Mouse (Mus musculus): Measurements from ENCODE around the gene Krt12. TPM values are rescaled to one million over a fixed set of nuclear protein-coding genes. Genes with fewer than 3 reads are reported as not detected.

The Krt12 gene
- total RNA-seq, 2 experiments from 2014 or later, result not detected

DNA sequence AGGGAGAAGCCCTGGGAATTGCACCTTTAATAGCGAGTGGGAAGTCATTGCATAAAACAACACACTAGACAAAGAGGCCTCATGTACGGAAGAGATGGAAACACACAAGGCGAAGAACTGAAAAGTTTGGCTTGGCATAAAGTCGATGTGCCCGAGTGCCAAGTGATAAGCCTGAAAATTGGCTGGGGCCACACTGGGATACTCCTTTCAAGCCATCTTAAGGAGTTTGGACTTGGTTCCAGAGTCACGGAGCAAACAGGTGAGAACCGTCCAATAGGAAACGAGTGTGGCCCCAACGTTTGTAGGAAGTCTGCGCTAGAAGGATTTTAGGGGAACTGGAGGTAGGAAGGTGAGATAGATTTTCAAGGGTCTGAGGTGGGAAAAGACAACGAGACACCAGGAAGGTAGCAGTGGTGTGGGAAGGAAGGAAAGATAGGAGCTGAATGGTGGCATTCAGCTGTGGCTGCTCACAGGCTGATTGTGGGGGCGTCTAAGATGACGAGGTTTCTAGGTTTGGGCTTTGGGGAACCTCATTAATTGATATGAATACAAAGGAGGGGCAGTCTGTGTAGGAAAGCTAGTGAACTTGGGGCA lies 22.0 kb downstream of the Krt12 start:
- no peak for ATAC-seq (replicated peaks; ENCODE audit: low FRiP score, poor library complexity, severe bottlenecking)

DNA sequence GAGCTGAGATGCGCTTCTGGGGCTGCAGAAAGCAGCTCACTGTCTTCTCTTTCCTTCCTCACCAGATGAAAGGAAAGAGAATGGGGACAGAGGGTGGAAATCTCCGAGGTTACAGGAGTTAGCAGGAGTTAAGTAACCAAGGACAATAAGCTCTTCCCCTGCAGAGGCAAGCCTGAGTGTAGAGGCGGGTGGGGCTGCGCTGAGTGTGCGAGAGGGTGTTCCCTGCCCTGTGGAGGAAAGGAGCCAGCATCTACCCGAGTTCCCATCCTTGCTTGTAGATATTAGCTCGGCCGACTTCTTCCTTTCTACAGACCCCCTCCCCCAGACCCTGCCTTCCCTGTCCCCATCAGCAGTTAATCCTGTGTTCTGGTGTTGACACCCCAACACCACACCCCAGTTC lies 23.2 kb downstream of the Krt12 start:
- no peak for ATAC-seq (replicated peaks; ENCODE audit: low FRiP score, poor library complexity, severe bottlenecking)

DNA sequence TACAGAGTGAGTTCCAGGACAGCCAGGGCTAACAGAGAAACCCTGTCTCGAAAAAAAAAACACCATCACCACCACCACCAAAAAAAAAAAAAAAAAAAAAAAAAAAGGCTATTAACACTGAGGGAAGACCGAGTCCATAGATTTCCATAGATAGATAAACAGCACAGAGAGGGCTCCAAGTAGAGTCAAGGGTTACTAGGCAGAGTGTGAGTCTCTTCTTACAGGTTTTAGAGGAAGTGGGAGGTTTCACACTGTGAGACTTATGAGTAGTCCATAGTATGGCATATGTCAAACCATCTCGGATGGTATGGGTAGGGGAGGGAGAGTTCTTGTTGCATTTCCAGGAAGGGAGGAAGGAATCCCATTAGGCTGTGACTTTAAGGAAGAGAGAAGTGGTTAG lies 24.0 kb downstream of the Krt12 start:
- ATAC-seq (replicated peaks; ENCODE audit: low FRiP score, poor library complexity, severe bottlenecking), result no peak

GRCm38 (mm10) chr11:99396661-99397060 lies 25.4 kb downstream of the Krt12 start:
- no peak for ATAC-seq (replicated peaks; ENCODE audit: low FRiP score, poor library complexity, severe bottlenecking)

- no peak for ATAC-seq (replicated peaks; ENCODE audit: low FRiP score, poor library complexity, severe bottlenecking)
These were observed 26.0 kb downstream of the Krt12 start for GRCm38 (mm10) chr11:99396034-99396433.

GRCm38 (mm10) chr11:99392492-99392891 lies 29.6 kb downstream of the Krt12 start:
- ATAC-seq (replicated peaks; ENCODE audit: low FRiP score, poor library complexity, severe bottlenecking), result no peak

DNA sequence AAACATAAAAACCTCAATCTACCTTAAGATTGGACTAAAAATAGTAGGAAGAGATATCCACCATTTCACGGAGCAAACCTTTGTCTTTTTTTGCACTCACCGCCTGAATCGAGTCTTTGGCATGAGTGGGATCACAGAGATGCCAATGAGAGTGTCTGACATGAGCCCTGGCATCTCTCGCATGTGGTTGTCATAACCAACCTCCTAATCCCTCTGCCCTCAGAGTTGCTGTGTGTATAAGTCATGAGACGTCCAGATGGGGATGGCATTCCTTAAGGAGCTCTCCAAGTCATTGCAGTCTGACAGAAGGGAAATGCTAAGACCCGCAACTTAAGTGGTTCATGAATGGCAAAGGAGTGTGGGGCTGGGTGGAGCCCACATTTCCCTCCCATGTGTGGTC lies 30.7 kb downstream of the Krt12 start:
- no peak for ATAC-seq (replicated peaks; ENCODE audit: low FRiP score, poor library complexity, severe bottlenecking)

GRCm38 (mm10) chr11:99390866-99391265 lies 31.2 kb downstream of the Krt12 start:
- ATAC-seq (replicated peaks; ENCODE audit: low FRiP score, poor library complexity, severe bottlenecking), result no peak

- ATAC-seq (replicated peaks; ENCODE audit: low FRiP score, poor library complexity, severe bottlenecking), result no peak
These were observed 32.8 kb downstream of the Krt12 start, which contains the start of gene Krt10 for GRCm38 (mm10) chr11:99389264-99389663. Gene Krt10, minus strand, starts transcription at chr11:99389364.

GRCm38 (mm10) chr11:99388661-99389060 lies 33.4 kb downstream of the Krt12 start:
- ATAC-seq (replicated peaks; ENCODE audit: low FRiP score, poor library complexity, severe bottlenecking), result no peak

DNA sequence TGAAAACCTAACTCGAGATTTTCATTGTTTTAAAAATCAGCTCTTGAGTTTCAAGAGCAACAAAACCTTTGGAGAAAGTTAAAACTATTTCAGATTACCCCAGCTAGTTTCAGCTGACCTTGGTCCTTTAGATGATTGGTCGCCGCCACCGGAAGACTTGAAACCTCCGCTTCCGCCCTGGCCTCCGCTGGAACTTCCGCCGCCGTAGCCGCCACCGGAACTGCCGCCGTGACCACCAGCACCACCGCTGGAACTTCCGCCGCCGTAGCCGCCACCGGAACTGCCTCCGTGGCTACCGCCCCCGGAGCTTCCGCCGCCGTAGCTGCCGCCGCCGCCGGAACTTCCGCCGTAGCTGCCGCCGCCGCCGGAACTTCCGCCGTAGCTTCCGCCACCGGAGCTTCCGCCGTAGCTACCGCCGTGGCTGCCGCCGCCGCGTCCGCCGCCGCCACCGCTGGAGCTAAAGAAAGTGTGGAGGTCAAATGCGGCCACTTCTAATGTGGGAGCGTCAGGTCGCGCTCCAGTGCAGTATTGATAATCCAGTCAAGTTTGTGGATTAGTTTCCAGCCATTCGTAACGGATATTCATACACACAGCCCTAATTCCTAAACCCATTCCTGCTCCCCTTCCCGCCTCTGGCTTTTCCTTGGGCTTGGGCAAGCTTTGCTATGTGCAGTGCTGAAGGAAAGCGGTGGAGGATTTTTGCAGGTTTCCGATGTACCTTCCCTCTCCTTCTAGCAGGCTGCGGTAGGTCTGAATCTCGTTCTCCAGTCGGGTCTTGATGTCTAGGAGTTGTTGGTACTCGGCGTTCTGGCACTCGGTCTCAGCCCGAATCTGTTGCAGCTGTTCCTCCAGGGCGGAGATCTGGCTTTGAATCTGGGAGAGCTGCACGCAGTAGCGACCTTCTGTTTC lies 36.0 kb downstream of the Krt12 start:
- 0 out of 2 replicates have a peak, but pooled peaks have one; percentile 14 for ATAC-seq (replicated peaks; ENCODE audit: low FRiP score, poor library complexity, severe bottlenecking)

- ATAC-seq (replicated peaks; ENCODE audit: low FRiP score, poor library complexity, severe bottlenecking), result no peak
These were observed 42.5 kb downstream of the Krt12 start for GRCm38 (mm10) chr11:99379568-99379967.

DNA sequence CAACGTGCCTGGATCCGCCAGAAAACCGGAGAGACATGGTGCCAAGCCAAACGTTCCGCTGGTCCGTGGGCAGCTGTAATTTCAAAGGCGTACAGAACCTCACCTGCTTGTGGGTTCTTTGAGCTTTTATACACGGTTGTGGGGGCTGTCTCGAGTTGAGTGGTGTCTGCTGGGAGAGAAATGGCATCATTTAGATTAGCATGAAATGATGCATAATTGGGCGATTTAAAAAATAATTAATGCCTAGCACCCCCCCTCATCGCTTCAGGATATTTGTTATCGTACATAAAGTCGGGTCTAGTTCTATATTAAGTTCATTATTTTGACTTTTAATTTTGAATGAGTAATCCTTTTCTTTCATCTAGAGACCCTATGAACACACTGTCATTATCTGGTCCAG lies 47.3 kb downstream of the Krt12 start, which contains the start of gene Krt28:
Krt28 (minus strand) TSS at position 101 of the 400 bp plus-strand sequence.
- ATAC-seq (replicated peaks; ENCODE audit: low FRiP score, poor library complexity, severe bottlenecking), result no peak

- ATAC-seq (replicated peaks; ENCODE audit: low FRiP score, poor library complexity, severe bottlenecking), result no peak
These were observed 52.1 kb downstream of the Krt12 start for GRCm38 (mm10) chr11:99369853-99370451.

DNA sequence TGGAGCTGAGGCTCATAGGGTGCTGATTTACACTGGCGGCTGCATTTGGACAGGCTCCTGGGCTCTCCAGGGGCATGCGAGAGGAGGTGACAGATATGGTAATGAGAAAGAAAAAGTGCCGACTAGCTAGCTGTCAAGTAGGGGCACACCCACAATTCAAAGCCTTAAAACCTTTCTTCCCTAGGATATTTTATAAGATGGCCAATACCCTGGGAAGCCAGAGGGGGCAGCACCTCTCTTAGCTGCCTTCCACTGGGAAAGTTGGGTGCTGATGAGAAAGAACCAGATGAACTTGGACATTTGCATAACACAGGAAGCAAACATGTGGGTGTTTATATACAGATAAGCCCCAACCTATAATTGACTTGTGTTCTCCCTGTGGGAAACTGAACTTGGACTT lies 52.8 kb downstream of the Krt12 start:
- ATAC-seq (replicated peaks; ENCODE audit: low FRiP score, poor library complexity, severe bottlenecking), result no peak

DNA sequence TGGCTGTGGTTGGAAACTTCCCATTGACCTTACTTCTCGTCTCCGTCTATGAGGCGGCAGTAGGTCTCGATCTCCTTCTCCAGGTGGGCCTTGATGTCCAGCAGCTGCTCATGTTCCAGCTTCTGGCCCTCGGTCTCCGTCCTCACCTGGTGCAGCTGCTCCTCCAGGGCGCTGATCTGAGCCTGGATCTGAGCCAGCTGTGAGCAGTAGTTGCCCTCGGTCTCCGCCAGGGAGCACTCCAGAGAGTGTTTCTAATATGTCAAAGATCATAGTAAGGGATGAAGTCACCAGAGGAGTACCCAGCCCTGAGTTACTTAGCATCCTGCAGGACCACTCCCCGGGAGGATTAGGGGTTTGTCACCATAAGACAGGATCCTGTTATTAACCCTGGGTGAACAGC lies 55.3 kb downstream of the Krt12 start:
- ATAC-seq (replicated peaks; ENCODE audit: low FRiP score, poor library complexity, severe bottlenecking), result no peak

Other genes with a start within 250 kb of the Krt12 start
- gene Smarce1, start 191.2 kb downstream of the Krt12 start, total RNA-seq (2015; ENCODE audit: low replicate concordance), result 70.0 and 96.9 TPM in 2 replicates
- gene Smarce1, start 191.2 kb downstream of the Krt12 start, total RNA-seq (2017; ENCODE audit: low replicate concordance), result 122 and 232 TPM in 2 replicates
- not detected in 2 replicates for gene Krt222, start 178.2 kb downstream of the Krt12 start, total RNA-seq (2015; ENCODE audit: low replicate concordance)
- gene Krt222, start 178.2 kb downstream of the Krt12 start, total RNA-seq (2017; ENCODE audit: low replicate concordance), result not detected in 2 replicates
- gene Krt24, start 137.0 kb downstream of the Krt12 start, total RNA-seq (2015; ENCODE audit: low replicate concordance), result not detected in 2 replicates
- not detected in 2 replicates for gene Krt24, start 137.0 kb downstream of the Krt12 start, total RNA-seq (2017; ENCODE audit: low replicate concordance)
- gene Krt25, start 99.3 kb downstream of the Krt12 start, total RNA-seq (2015; ENCODE audit: low replicate concordance), result not detected in 2 replicates
- not detected in 2 replicates for gene Krt25, start 99.3 kb downstream of the Krt12 start, total RNA-seq (2017; ENCODE audit: low replicate concordance)
- not detected in 2 replicates for gene Krt26, start 84.3 kb downstream of the Krt12 start, total RNA-seq (2015; ENCODE audit: low replicate concordance)
- 0.68 TPM in 1 of 2 replicates, not detected in the other for gene Krt26, start 84.3 kb downstream of the Krt12 start, total RNA-seq (2017; ENCODE audit: low replicate concordance)
- gene Krt27, start 71.2 kb downstream of the Krt12 start, total RNA-seq (2015; ENCODE audit: low replicate concordance), result not detected in 2 replicates
- gene Krt27, start 71.2 kb downstream of the Krt12 start, total RNA-seq (2017; ENCODE audit: low replicate concordance), result not detected in 2 replicates
- not detected in 2 replicates for gene Krt28, start 47.4 kb downstream of the Krt12 start, total RNA-seq (2015; ENCODE audit: low replicate concordance)
- gene Krt28, start 47.4 kb downstream of the Krt12 start, total RNA-seq (2017; ENCODE audit: low replicate concordance), result not detected in 2 replicates
- not detected in 2 replicates for gene Krt10, start 32.9 kb downstream of the Krt12 start, total RNA-seq (2015; ENCODE audit: low replicate concordance)
- 5.9 TPM in 1 of 2 replicates, not detected in the other for gene Krt10, start 32.9 kb downstream of the Krt12 start, total RNA-seq (2017; ENCODE audit: low replicate concordance)
- gene Krt20, start 15.9 kb upstream of the Krt12 start, total RNA-seq (2015; ENCODE audit: low replicate concordance), result not detected in 2 replicates
- gene Krt20, start 15.9 kb upstream of the Krt12 start, total RNA-seq (2017; ENCODE audit: low replicate concordance), result not detected in 2 replicates
- not detected in 2 replicates for gene Krt23, start 70.9 kb upstream of the Krt12 start, total RNA-seq (2015; ENCODE audit: low replicate concordance)
- not detected in 2 replicates for gene Krt23, start 70.9 kb upstream of the Krt12 start, total RNA-seq (2017; ENCODE audit: low replicate concordance)
- gene Krt39, start 99.1 kb upstream of the Krt12 start, total RNA-seq (2015; ENCODE audit: low replicate concordance), result not detected in 2 replicates
- gene Krt39, start 99.1 kb upstream of the Krt12 start, total RNA-seq (2017; ENCODE audit: low replicate concordance), result not detected in 2 replicates
- not detected in 2 replicates for gene Krt40, start 120.9 kb upstream of the Krt12 start, total RNA-seq (2015; ENCODE audit: low replicate concordance)
- not detected in 2 replicates for gene Krt40, start 120.9 kb upstream of the Krt12 start, total RNA-seq (2017; ENCODE audit: low replicate concordance)
- not detected in 2 replicates for gene Krtap3-3, start 128.6 kb upstream of the Krt12 start, total RNA-seq (2015; ENCODE audit: low replicate concordance)
- not detected in 2 replicates for gene Krtap3-3, start 128.6 kb upstream of the Krt12 start, total RNA-seq (2017; ENCODE audit: low replicate concordance)
- not detected in 2 replicates for gene Krtap3-2, start 134.6 kb upstream of the Krt12 start, total RNA-seq (2015; ENCODE audit: low replicate concordance)
- gene Krtap3-2, start 134.6 kb upstream of the Krt12 start, total RNA-seq (2017; ENCODE audit: low replicate concordance), result not detected in 2 replicates
- not detected in 2 replicates for gene Gm11939, start 137.2 kb upstream of the Krt12 start, total RNA-seq (2015; ENCODE audit: low replicate concordance)
- gene Gm11939, start 137.2 kb upstream of the Krt12 start, total RNA-seq (2017; ENCODE audit: low replicate concordance), result not detected in 2 replicates
- gene Krtap3-1, start 144.4 kb upstream of the Krt12 start, total RNA-seq (2015; ENCODE audit: low replicate concordance), result not detected in 2 replicates
- gene Krtap3-1, start 144.4 kb upstream of the Krt12 start, total RNA-seq (2017; ENCODE audit: low replicate concordance), result not detected in 2 replicates
- gene Krtap1-5, start 158.8 kb upstream of the Krt12 start, total RNA-seq (2015; ENCODE audit: low replicate concordance), result not detected in 2 replicates
- gene Krtap1-5, start 158.8 kb upstream of the Krt12 start, total RNA-seq (2017; ENCODE audit: low replicate concordance), result not detected in 2 replicates
- not detected in 2 replicates for gene Krtap1-4, start 161.4 kb upstream of the Krt12 start, total RNA-seq (2015; ENCODE audit: low replicate concordance)
- gene Krtap1-4, start 161.4 kb upstream of the Krt12 start, total RNA-seq (2017; ENCODE audit: low replicate concordance), result not detected in 2 replicates
- gene Krtap1-3, start 169.1 kb upstream of the Krt12 start, total RNA-seq (2015; ENCODE audit: low replicate concordance), result not detected in 2 replicates
- gene Krtap1-3, start 169.1 kb upstream of the Krt12 start, total RNA-seq (2017; ENCODE audit: low replicate concordance), result not detected in 2 replicates
- not detected in 2 replicates for gene Krtap9-3, start 175.8 kb upstream of the Krt12 start, total RNA-seq (2015; ENCODE audit: low replicate concordance)
- gene Krtap9-3, start 175.8 kb upstream of the Krt12 start, total RNA-seq (2017; ENCODE audit: low replicate concordance), result not detected in 2 replicates
- not detected in 2 replicates for gene Gm11938, start 181.0 kb upstream of the Krt12 start, total RNA-seq (2015; ENCODE audit: low replicate concordance)
- gene Gm11938, start 181.0 kb upstream of the Krt12 start, total RNA-seq (2017; ENCODE audit: low replicate concordance), result not detected in 2 replicates
- not detected in 2 replicates for gene Gm11937, start 187.9 kb upstream of the Krt12 start, total RNA-seq (2015; ENCODE audit: low replicate concordance)
- gene Gm11937, start 187.9 kb upstream of the Krt12 start, total RNA-seq (2017; ENCODE audit: low replicate concordance), result not detected in 2 replicates
- gene Krtap2-4, start 192.6 kb upstream of the Krt12 start, total RNA-seq (2015; ENCODE audit: low replicate concordance), result not detected in 2 replicates
- not detected in 2 replicates for gene Krtap2-4, start 192.6 kb upstream of the Krt12 start, total RNA-seq (2017; ENCODE audit: low replicate concordance)
- gene Gm11562, start 198.2 kb upstream of the Krt12 start, total RNA-seq (2015; ENCODE audit: low replicate concordance), result not detected in 2 replicates
- not detected in 2 replicates for gene Gm11562, start 198.2 kb upstream of the Krt12 start, total RNA-seq (2017; ENCODE audit: low replicate concordance)
- not detected in 2 replicates for gene Krtap4-1, start 206.0 kb upstream of the Krt12 start, total RNA-seq (2015; ENCODE audit: low replicate concordance)
- gene Krtap4-1, start 206.0 kb upstream of the Krt12 start, total RNA-seq (2017; ENCODE audit: low replicate concordance), result not detected in 2 replicates
- not detected in 2 replicates for gene Krtap4-2, start 212.8 kb upstream of the Krt12 start, total RNA-seq (2015; ENCODE audit: low replicate concordance)
- not detected in 2 replicates for gene Krtap4-2, start 212.8 kb upstream of the Krt12 start, total RNA-seq (2017; ENCODE audit: low replicate concordance)
- not detected in 2 replicates for gene Krtap4-7, start 221.8 kb upstream of the Krt12 start, total RNA-seq (2015; ENCODE audit: low replicate concordance)
- not detected in 2 replicates for gene Krtap4-7, start 221.8 kb upstream of the Krt12 start, total RNA-seq (2017; ENCODE audit: low replicate concordance)
- gene Gm11555, start 228.0 kb upstream of the Krt12 start, total RNA-seq (2015; ENCODE audit: low replicate concordance), result not detected in 2 replicates
- not detected in 2 replicates for gene Gm11555, start 228.0 kb upstream of the Krt12 start, total RNA-seq (2017; ENCODE audit: low replicate concordance)
- not detected in 2 replicates for gene Gm11563, start 236.7 kb upstream of the Krt12 start, total RNA-seq (2015; ENCODE audit: low replicate concordance)
- not detected in 2 replicates for gene Gm11563, start 236.7 kb upstream of the Krt12 start, total RNA-seq (2017; ENCODE audit: low replicate concordance)
- gene Krtap4-6, start 243.7 kb upstream of the Krt12 start, total RNA-seq (2015; ENCODE audit: low replicate concordance), result not detected in 2 replicates
- gene Krtap4-6, start 243.7 kb upstream of the Krt12 start, total RNA-seq (2017; ENCODE audit: low replicate concordance), result not detected in 2 replicates